Mouse (Mus musculus): ENCODE results near the gene Lbr.
"Not testable (repeated sequence)": the region's sequence is repeated elsewhere in the genome, so short reads cannot be mapped to it uniquely, and the experiment has no call there.

Lbr gene

DNA sequence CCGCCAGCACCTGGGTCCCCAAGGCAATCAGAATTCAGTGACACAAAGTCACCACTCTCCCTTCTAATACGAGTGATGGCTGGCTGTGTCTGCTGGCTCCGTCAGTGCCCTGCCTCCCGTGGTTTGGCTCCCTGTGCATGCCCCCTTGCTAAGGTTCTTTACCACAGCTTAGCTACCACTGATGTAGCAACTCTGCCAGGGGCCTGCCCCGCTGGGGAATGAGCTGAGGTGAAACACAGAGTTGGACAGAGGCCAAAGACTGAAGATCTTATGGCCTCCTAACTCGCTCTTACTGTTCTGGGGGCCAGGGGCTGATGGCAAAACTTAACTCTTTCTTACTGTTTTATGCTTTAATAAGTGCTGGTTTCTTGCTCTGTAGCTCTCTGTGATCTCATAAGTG is 52.9 kb downstream of the Lbr start:
- in situ Hi-C loops (cut with MboI; ENCODE audit: low sequenced_read_pairs), result no loop called here

DNA sequence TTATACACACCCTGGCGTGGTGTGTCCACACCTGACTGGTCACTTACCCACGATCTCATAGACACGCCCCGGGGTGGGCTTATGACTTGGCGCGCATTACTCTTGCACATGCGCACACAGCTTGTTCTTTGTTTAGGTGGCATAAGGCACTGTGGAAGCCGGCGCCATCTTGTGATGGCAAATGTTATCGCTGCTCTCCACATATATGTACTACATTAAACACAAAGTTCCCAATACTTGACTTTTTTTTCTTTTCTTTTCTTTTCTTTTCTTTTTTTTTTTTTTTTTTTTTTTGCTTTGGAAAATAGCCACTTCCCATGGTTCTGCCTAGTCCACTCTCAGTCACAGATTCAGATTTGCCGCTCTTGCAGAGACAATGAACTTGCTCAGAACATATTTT is 60.2 kb downstream of the Lbr start:
- in situ Hi-C loops (cut with MboI; ENCODE audit: low sequenced_read_pairs), result not testable (repeated sequence)

DNA sequence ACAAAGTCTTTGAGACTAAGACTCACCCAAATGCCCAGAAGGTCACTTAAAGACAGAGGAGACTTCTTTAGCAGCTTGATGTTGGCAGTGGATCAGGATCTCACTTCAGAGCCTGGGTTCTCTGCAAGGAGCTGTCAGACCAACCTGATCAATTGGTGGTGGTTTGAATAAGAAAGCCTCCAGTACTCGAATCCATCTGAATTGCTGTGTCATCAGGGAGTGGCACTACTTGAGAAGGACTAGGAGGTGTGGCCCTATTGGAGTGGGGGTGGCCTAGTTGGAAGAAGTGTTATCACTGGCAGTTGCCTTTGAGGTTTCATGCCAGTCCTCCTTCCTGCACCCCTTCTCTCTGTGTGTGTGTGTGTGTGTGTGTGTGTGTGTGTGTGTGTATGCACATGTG is 66.3 kb downstream of the Lbr start:
- in situ Hi-C loops (cut with MboI; ENCODE audit: low sequenced_read_pairs), result no loop called here

DNA sequence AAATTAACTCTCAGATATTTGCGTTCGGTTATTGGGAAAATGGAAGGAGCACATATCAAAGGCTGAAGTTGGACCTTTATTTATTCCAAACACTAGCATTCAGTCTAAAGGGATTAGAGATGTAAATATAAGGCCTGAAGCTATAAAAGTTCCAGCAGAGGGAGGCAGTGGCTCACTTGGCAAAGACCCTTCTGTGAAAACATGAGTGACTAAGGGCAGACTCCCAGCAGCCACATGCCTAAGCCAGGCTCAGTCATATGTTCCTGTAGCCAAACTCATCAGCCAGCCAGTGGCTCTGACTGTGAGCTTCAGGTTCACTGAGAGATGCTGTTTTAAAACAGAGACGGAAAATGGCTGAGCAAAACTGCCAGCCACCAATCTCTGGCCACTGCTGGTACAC is 71.0 kb downstream of the Lbr start:
- in situ Hi-C loops (cut with MboI; ENCODE audit: low sequenced_read_pairs), result no loop called here

DNA sequence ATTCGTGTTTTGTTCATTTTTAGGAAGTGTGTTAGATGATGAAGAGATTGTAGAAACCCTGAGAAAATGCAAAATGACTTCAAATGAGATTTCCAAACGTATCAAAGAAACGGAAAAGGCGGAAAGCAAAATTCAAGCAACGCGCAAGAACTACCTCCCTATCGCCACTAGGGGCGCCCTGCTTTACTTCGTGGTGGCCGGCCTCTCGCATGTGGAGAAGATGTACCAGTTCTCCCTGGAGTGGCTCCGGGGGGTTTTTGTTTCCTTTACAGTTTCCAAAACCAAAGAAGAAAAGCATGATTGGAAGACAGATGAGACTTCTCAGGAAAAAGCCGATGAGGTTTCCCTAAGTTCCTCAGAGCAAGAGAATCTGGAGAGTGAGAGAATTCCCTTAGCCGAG is 73.5 kb downstream of the Lbr start:
- in situ Hi-C loops (cut with MboI; ENCODE audit: low sequenced_read_pairs), result no loop called here
